In the genomic region with DNA sequence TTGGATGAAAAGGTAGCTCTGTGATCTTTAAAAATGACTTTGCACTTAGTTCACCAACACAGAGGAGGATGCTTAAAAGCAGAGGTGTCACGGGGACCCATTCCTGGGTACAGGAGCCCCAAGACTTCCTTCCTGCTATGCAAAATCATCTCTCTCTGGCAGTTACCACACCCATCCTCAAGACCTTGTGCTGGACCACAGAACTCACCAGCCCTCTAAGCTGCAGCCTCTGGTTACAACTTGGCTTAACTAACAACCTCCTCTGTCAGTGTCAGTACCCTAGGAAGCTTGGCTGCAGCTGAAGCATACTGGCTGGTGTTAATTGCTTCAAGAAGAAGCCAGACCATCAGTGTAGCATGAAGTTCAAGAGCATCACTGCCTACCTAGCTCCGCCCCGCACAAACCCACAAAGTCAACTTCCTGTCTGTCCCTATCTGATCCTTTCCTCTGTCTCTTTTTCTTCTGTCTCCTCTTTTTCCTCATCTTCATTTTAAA, we compare ENCODE assay signal across 11 mouse cellular contexts. TPM values are rescaled to one million over a fixed set of nuclear protein-coding genes. Genes with fewer than 3 reads are reported as not detected.
DNase-seq lines count a peak whose midpoint lies in the region; ATAC-seq and TF ChIP-seq lines count a peak whose summit lies in the region.
"Had no signal": no experiment of that assay in that cellular context is flagged by ENCODE, and none has a peak within 500 bp of the region (broad histone marks: within the 10 kb centered on the region; RNA-seq: fewer than 3 reads in every experiment).

No protein-coding gene starts in this region.

- TF ChIP-seq EP300 in heart, adult 2 months (IDR thresholded peaks at IDR 0.05; ENCODE audit: insufficient read depth, low read depth, low read length), result no peak

- peaks cover 2% of the 10 kb centered on the region; the same call in 1 of the 2 replicates for H3K36me3 ChIP-seq in heart, adult 2 months (ENCODE audit: control insufficient read depth, insufficient read depth, low read length)
- no peaks in the 10 kb centered on the region for H3K36me3 ChIP-seq in limb, embryonic 10.5 days

- H3K27me3 ChIP-seq in heart, adult 2 months (ENCODE audit: control insufficient read depth, insufficient read depth, low read length), result no peaks in the 10 kb centered on the region
- no peaks in the 10 kb centered on the region for H3K27me3 ChIP-seq in limb, embryonic 10.5 days (ENCODE audit: low read depth, poor library complexity, severe bottlenecking)

- H3K9ac ChIP-seq in heart, adult 2 months (ENCODE audit: low read depth, low read length), result peak overlapping the region; percentile 11; the same call in 1 of the 2 replicates

- H3K4me1 ChIP-seq in heart, adult 2 months (ENCODE audit: control insufficient read depth, insufficient read depth, low read length), result peaks cover 19% of the 10 kb centered on the region
- peaks cover 91% of the 10 kb centered on the region for H3K4me1 ChIP-seq in limb, embryonic 10.5 days

- H3K4me3 ChIP-seq in heart, adult 2 months, result no peak overlapping the region
- H3K4me3 ChIP-seq in limb, embryonic 10.5 days, result no peak overlapping the region
- H3K4me3 ChIP-seq: erythroblast, embryonic 14.5 days had no signal

- no peak for TF ChIP-seq POLR2A in heart, adult 2 months (IDR thresholded peaks at IDR 0.05; ENCODE audit: insufficient read depth, low read depth, low read length)

- 69% methylated on average over 3 of the region's 3 CpGs for WGBS in heart, adult 2 months
- 79% methylated on average over 3 of the region's 3 CpGs for WGBS in limb, embryonic 10.5 days

- intact Hi-C loops in heart, adult 2 months (cut with DNase I), result loop anchor here (2.0 kb wide), 1 partner anchor 13 kb away; the partner anchor contains the start of gene Ankrd44
- intact Hi-C loops in heart, postnatal 10 days (cut with DNase I), result no loop called here

- no peak overlapping the region for H3K27ac ChIP-seq in heart, adult 2 months
- H3K27ac ChIP-seq in limb, embryonic 10.5 days, result peak overlapping the region; percentile 84

- DNase-seq in heart, adult 2 months, result peak in 1 of 2 experiments; percentile 51
- DNase-seq in heart, postnatal 10 days, result no peak
- peak; percentile 83 for DNase-seq in MEL-GATA-1-ER (ENCODE audit: extremely low read depth, low read depth)
- DNase-seq in limb, embryonic 10.5 days (ENCODE audit: low spot score), result no peak
- peak; percentile 84 to 85 for DNase-seq in spleen, postnatal 36 days (ENCODE audit: low spot score in 2 of 2)
- DNase-seq in adipocyte (ENCODE audit: low spot score), result no peak
- no peak for DNase-seq in cerebellum, postnatal 36 days
- DNase-seq: adrenal gland, postnatal 36 days; gastrocnemius, postnatal 36 days had no signal

- no peaks in the 10 kb centered on the region for H3K9me3 ChIP-seq in limb, embryonic 10.5 days (replicated peaks)

- TF ChIP-seq CTCF in heart, adult 2 months (IDR thresholded peaks at IDR 0.05), result no peak

- ATAC-seq in erythroblast, adult 5-6 weeks (replicated peaks; ENCODE audit: low FRiP score, poor library complexity, severe bottlenecking), result no peak

- H3K79me2 ChIP-seq in heart, adult 2 months (replicated peaks; ENCODE audit: control insufficient read depth, insufficient read depth, low read length), result no peaks in the 10 kb centered on the region; the same call in 1 of the 2 replicates

RNA-seq across cellular contexts. Expression of gene Ankrd44, which starts 12.8 kb away (rescaled TPM):
- total RNA-seq in heart, adult 2 months (2021), result 10 to 100 TPM; 10.2 to 10.7 TPM
- 10.2 and 14.8 TPM in 2 replicates for polyA plus RNA-seq in heart, adult 2 months (2012; rRNA removed)
- 10 to 100 TPM; 14.6 to 21.7 TPM for total RNA-seq in heart, postnatal 10 days (2021)
- 20.1 and 23.7 TPM in 2 replicates for polyA plus RNA-seq in limb, embryonic 10.5 days (2016; fragmentation: Nextera tagmentation; extraction: Ambion mirVana)
- 29.7 and 41.7 TPM in 2 replicates for total RNA-seq in erythroblast, adult 5-6 weeks (2015; ENCODE audit: low replicate concordance)
- total RNA-seq in erythroblast, adult 5-6 weeks (2017; ENCODE audit: low replicate concordance), result 18.0 and 26.7 TPM in 2 replicates

Comparison
In these comparisons a context has a peak if more than half of its experiments do, and no peak if none do; other contexts are left out.
1. DNase-seq: peak in MEL-GATA-1-ER (single experiment) and spleen, postnatal 36 days (2 of 2); none in heart, postnatal 10 days (0 of 2), limb, embryonic 10.5 days (single experiment), adipocyte (single experiment) and cerebellum, postnatal 36 days (0 of 2).